Mouse (Mus musculus) intestine, embryonic 16.5 days (tissue): ENCODE measurements around the gene Pik3c2g. TPM values are rescaled to one million over a fixed set of nuclear protein-coding genes. Genes with fewer than 3 reads are reported as not detected.

Experiments used
- ATAC-seq: fragments of 200-750 bp; cut with Nextera tagmentation; 2 replicates; pipeline ENCODE4 v1.8.0; 2017; ENCODE audit warnings: moderate TSS enrichment, moderate library complexity
- H3K27ac ChIP-seq: fragments of 300-500 bp; sonication (generic); 2 replicates; pipeline ENCODE4 v1.5.1; 2014; ENCODE audit warnings: mild to moderate bottlenecking, low read length
- H3K27me3 ChIP-seq: fragments of 300-500 bp; sonication (generic); replicated peaks from 2 replicates; pipeline ENCODE4 v1.6.1; 2014; ENCODE audit warnings: low read length, control low read depth, mixed read lengths; ENCODE audit not compliant: control insufficient read depth, insufficient read depth
- H3K36me3 ChIP-seq: fragments of 300-500 bp; sonication (generic); 2 replicates; pipeline ENCODE4 v1.6.1; 2014; ENCODE audit warnings: low read length, control low read depth; ENCODE audit not compliant: control insufficient read depth, insufficient read depth
- H3K4me1 ChIP-seq: fragments of 300-500 bp; sonication (generic); 2 replicates; pipeline ENCODE4 v1.6.1; 2014; ENCODE audit warnings: low read length, control low read depth, mixed read lengths; ENCODE audit not compliant: control insufficient read depth, insufficient read depth
- H3K4me2 ChIP-seq: fragments of 300-500 bp; sonication (generic); 2 replicates; pipeline ENCODE4 v1.6.1; 2014; ENCODE audit warnings: low read depth, low read length, control low read depth
- H3K4me3 ChIP-seq: fragments of 300-500 bp; sonication (generic); 2 replicates; pipeline ENCODE4 v1.5.1; 2014; ENCODE audit warnings: mild to moderate bottlenecking, low read length
- H3K9ac ChIP-seq: fragments of 300-500 bp; sonication (generic); 2 replicates; pipeline ENCODE4 v1.6.1; 2014; ENCODE audit warnings: low read depth, low read length
- H3K9me3 ChIP-seq: fragments of 300-500 bp; sonication (generic); 2 replicates; pipeline ENCODE4 v1.6.1; 2016; ENCODE audit warnings: low read length, control low read depth; ENCODE audit not compliant: control insufficient read depth
- WGBS: fragments of 180-500 bp; shearing (Covaris S2); extraction: QIAGEN DNeasy Blood & Tissue Kit; methylation state at CpG from one replicate; pipeline ENCODE4 v1.1.7; 2014; 5-methylcytosine and 5-hydroxymethylcytosine counted together
- polyA plus RNA-seq: library from polyadenylated mRNA; unstranded; fragments of >200 nt; fragmentation: Nextera tagmentation; extraction: Ambion mirVana; gene quantifications from 2 replicates; pipeline ENCODE4 v1.2.1, GENCODE M21; 2015

Gene Pik3c2g
- 0.29 and 0.94 TPM in 2 replicates for polyA plus RNA-seq

- peak within 1 kb of the TSS; percentile 54; the same call in 1 of the 2 replicates for H3K27ac ChIP-seq
- peak within 1 kb of the TSS; percentile 29 for H3K4me3 ChIP-seq
- peak; percentile 97 for ATAC-seq
- WGBS: 28% methylated on average over 15 of the region's 15 CpGs
- no peaks in the 10 kb centered on the region for H3K9me3 ChIP-seq
- no peaks in the 10 kb centered on the region; the same call in 1 of the 2 replicates for H3K4me1 ChIP-seq
- H3K9ac ChIP-seq: no peak within 1 kb of the TSS
- H3K4me2 ChIP-seq: peak within 1 kb of the TSS; percentile 32
- H3K36me3 ChIP-seq: no peaks in the 10 kb centered on the region
- H3K27me3 ChIP-seq: no peaks in the 10 kb centered on the region
These were observed at the start of gene Pik3c2g for GRCm38 (mm10) chr6:139586892-139587291. Gene Pik3c2g (plus strand): TSS chr6:139587221.

- Histone ChIP-seq H3K36me3 (no peaks in the 10 kb centered on the region), H3K27ac (no peak overlapping the region), H3K4me1 (no peaks in the 10 kb centered on the region), H3K4me2 (no peak overlapping the region), H3K9me3 (no peaks in the 10 kb centered on the region), H3K9ac (no peak overlapping the region), H3K27me3 (no peaks in the 10 kb centered on the region), H3K4me3 (no peak overlapping the region)
- 56% methylated on average over 2 of the region's 2 CpGs for WGBS
- no peak for ATAC-seq
These were observed 48.6 kb upstream of the Pik3c2g start for GRCm38 (mm10) chr6:139538469-139538868.

GRCm38 (mm10) chr6:139555537-139556179, 31.4 kb upstream of the Pik3c2g start:
- Histone ChIP-seq H3K36me3 (no peaks in the 10 kb centered on the region), H3K4me2 (no peak overlapping the region), H3K27ac (no peak overlapping the region), H3K4me1 (no peaks in the 10 kb centered on the region), H3K9me3 (no peaks in the 10 kb centered on the region), H3K9ac (no peak overlapping the region), H3K27me3 (no peaks in the 10 kb centered on the region), H3K4me3 (no peak overlapping the region)
- no peak for ATAC-seq
- 79% methylated on average over 7 of the region's 7 CpGs for WGBS

- H3K36me3 ChIP-seq: no peaks in the 10 kb centered on the region
- H3K9me3 ChIP-seq: 0 out of 2 replicates have a peak, but pooled peaks cover 2% of the 10 kb centered on the region
- no peak for ATAC-seq
- H3K27me3 ChIP-seq: no peaks in the 10 kb centered on the region
- no peak overlapping the region for H3K27ac ChIP-seq
- WGBS: 52% methylated on average over 7 of the region's 7 CpGs
- H3K4me3 ChIP-seq: no peak overlapping the region
- no peaks in the 10 kb centered on the region for H3K4me1 ChIP-seq
- no peak overlapping the region for H3K9ac ChIP-seq
- no peak overlapping the region for H3K4me2 ChIP-seq
These were observed 17.8 kb upstream of the Pik3c2g start for GRCm38 (mm10) chr6:139569211-139569610.

GRCm38 (mm10) chr6:139575854-139576253, 11.2 kb upstream of the Pik3c2g start:
- Histone ChIP-seq H3K4me1 (no peaks in the 10 kb centered on the region), H3K27ac (no peak overlapping the region), H3K36me3 (no peaks in the 10 kb centered on the region), H3K27me3 (no peaks in the 10 kb centered on the region), H3K4me3 (no peak overlapping the region), H3K4me2 (no peak overlapping the region), H3K9me3 (0 out of 2 replicates have a peak, but pooled peaks cover 3% of the 10 kb centered on the region), H3K9ac (no peak overlapping the region)
- ATAC-seq: no peak
- 44% methylated on average over 4 of the region's 4 CpGs for WGBS

- H3K27me3 ChIP-seq: no peaks in the 10 kb centered on the region
- no peak overlapping the region for H3K27ac ChIP-seq
- H3K4me2 ChIP-seq: no peak overlapping the region
- H3K9ac ChIP-seq: no peak overlapping the region
- H3K4me3 ChIP-seq: no peak overlapping the region
- peak; percentile 58 for ATAC-seq
- no peaks in the 10 kb centered on the region for H3K36me3 ChIP-seq
- no peaks in the 10 kb centered on the region for H3K4me1 ChIP-seq
- 65% methylated on average over 10 of the region's 10 CpGs for WGBS
- 0 out of 2 replicates have a peak, but pooled peaks cover 3% of the 10 kb centered on the region for H3K9me3 ChIP-seq
These were observed 10.6 kb upstream of the Pik3c2g start for GRCm38 (mm10) chr6:139576261-139577014.

- whole genome bisulfite sequencing: 50% methylated on average over 18 of the region's 18 CpGs
- no peak overlapping the region for H3K9ac ChIP-seq
- H3K36me3 ChIP-seq: no peaks in the 10 kb centered on the region
- no peaks in the 10 kb centered on the region for H3K27me3 ChIP-seq
- H3K4me3 ChIP-seq: no peak overlapping the region
- H3K4me1 ChIP-seq: no peaks in the 10 kb centered on the region
- peak overlapping the region; percentile 3; the same call in 1 of the 2 replicates for H3K4me2 ChIP-seq
- 0 out of 2 replicates have a peak, but pooled peaks cover 3% of the 10 kb centered on the region for H3K9me3 ChIP-seq
- ATAC-seq: no peak; the same call in 1 of the 2 replicates
- H3K27ac ChIP-seq: no peak overlapping the region
These were observed 9.8 kb upstream of the Pik3c2g start for GRCm38 (mm10) chr6:139577026-139577861.

- Histone ChIP-seq H3K9ac (no peak overlapping the region), H3K36me3 (no peaks in the 10 kb centered on the region), H3K27ac (no peak overlapping the region), H3K4me3 (peak overlapping the region; percentile 29), H3K9me3 (no peaks in the 10 kb centered on the region), H3K27me3 (no peaks in the 10 kb centered on the region), H3K4me1 (no peaks in the 10 kb centered on the region; the same call in 1 of the 2 replicates), H3K4me2 (peak overlapping the region; percentile 32)
- ATAC-seq: peak; percentile 69
- WGBS: 56% methylated on average over 12 of the region's 12 CpGs
These were observed 457 bp downstream of the Pik3c2g start for GRCm38 (mm10) chr6:139587478-139587877.

GRCm38 (mm10) chr6:139588409-139588808, 1.4 kb downstream of the Pik3c2g start:
- no peaks in the 10 kb centered on the region for H3K9me3 ChIP-seq
- H3K36me3 ChIP-seq: no peaks in the 10 kb centered on the region
- H3K27ac ChIP-seq: no peak overlapping the region
- H3K4me2 ChIP-seq: no peak overlapping the region
- H3K9ac ChIP-seq: no peak overlapping the region
- H3K4me1 ChIP-seq: no peaks in the 10 kb centered on the region; the same call in 1 of the 2 replicates
- no peaks in the 10 kb centered on the region for H3K27me3 ChIP-seq
- no peak overlapping the region for H3K4me3 ChIP-seq
- ATAC-seq: no peak
- 58% methylated on average over 15 of the region's 15 CpGs for WGBS
